Mouse (Mus musculus): ENCODE results near the gene Tfap2d. TPM values are rescaled to one million over a fixed set of nuclear protein-coding genes. Genes with fewer than 3 reads are reported as not detected.

The Tfap2d gene
- polyA plus RNA-seq, 1 experiment from 2014 or later = not detected

- no peak for ATAC-seq (ENCODE audit: low read depth)
- Histone ChIP-seq H3K4me2 (ENCODE audit: low read depth, low read length) (no peak overlapping the region), H3K9me3 (ENCODE audit: control insufficient read depth, low read length) (no peaks in the 10 kb centered on the region), H3K9ac (ENCODE audit: low read length) (no peak overlapping the region), H3K4me1 (replicated peaks; ENCODE audit: control insufficient read depth, insufficient read depth, low read length) (no peaks in the 10 kb centered on the region), H3K27me3 (ENCODE audit: control insufficient read depth, insufficient read depth, low read depth, low read length) (peaks cover 61% of the 10 kb centered on the region), H3K36me3 (ENCODE audit: control insufficient read depth, insufficient read depth, low read length) (no peaks in the 10 kb centered on the region), H3K27ac (ENCODE audit: low read length) (no peak overlapping the region), H3K4me3 (ENCODE audit: low read length) (no peak overlapping the region)
- under 1% methylated on average over 13 of the region's 13 CpGs for WGBS
Observed at GRCm38 (mm10) chr1:19106841-19107800, 4.3 kb downstream of the Tfap2d start.

GRCm38 (mm10) chr1:19107801-19108200 lies 5.0 kb downstream of the Tfap2d start:
- Histone ChIP-seq H3K27me3 (ENCODE audit: control insufficient read depth, insufficient read depth, low read depth, low read length) (peaks cover 56% of the 10 kb centered on the region), H3K4me3 (ENCODE audit: low read length) (no peak overlapping the region), H3K27ac (ENCODE audit: low read length) (no peak overlapping the region), H3K4me1 (replicated peaks; ENCODE audit: control insufficient read depth, insufficient read depth, low read length) (no peaks in the 10 kb centered on the region), H3K36me3 (ENCODE audit: control insufficient read depth, insufficient read depth, low read length) (no peaks in the 10 kb centered on the region), H3K9ac (ENCODE audit: low read length) (no peak overlapping the region), H3K9me3 (ENCODE audit: control insufficient read depth, low read length) (no peaks in the 10 kb centered on the region), H3K4me2 (ENCODE audit: low read depth, low read length) (no peak overlapping the region)
- 1% methylated on average over 3 of the region's 3 CpGs for WGBS
- no peak for ATAC-seq (ENCODE audit: low read depth)

DNA sequence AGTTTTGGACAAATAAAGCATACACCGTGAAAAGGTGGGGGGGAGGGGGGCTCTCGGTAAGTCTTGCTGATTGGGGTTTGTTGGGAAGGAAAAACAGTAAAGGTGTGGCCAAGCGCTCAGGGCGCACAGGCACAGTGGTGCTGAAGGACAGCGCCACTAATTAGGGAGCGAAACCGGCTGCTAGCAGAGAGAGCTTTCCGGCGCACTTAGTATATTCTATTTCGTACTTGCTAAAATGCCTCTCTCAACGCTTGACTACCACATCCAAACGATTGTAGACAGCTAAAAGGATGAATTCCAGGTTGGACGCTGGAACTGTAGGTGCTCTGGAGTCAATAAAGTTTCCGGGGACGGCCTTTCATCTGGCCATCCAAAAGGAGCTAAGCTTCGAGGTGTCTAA lies 6.9 kb downstream of the Tfap2d start:
- no peaks in the 10 kb centered on the region for H3K36me3 ChIP-seq (ENCODE audit: control insufficient read depth, insufficient read depth, low read length)
- H3K27ac ChIP-seq (ENCODE audit: low read length) = no peak overlapping the region
- no peak overlapping the region for H3K9ac ChIP-seq (ENCODE audit: low read length)
- 2% methylated on average over 16 of the region's 16 CpGs for WGBS
- H3K27me3 ChIP-seq (ENCODE audit: control insufficient read depth, insufficient read depth, low read depth, low read length) = peaks cover 37% of the 10 kb centered on the region
- no peak for ATAC-seq (ENCODE audit: low read depth)
- no peaks in the 10 kb centered on the region for H3K9me3 ChIP-seq (ENCODE audit: control insufficient read depth, low read length)
- H3K4me3 ChIP-seq (ENCODE audit: low read length) = no peak overlapping the region
- H3K4me1 ChIP-seq (replicated peaks; ENCODE audit: control insufficient read depth, insufficient read depth, low read length) = no peaks in the 10 kb centered on the region
- no peak overlapping the region for H3K4me2 ChIP-seq (ENCODE audit: low read depth, low read length)

DNA sequence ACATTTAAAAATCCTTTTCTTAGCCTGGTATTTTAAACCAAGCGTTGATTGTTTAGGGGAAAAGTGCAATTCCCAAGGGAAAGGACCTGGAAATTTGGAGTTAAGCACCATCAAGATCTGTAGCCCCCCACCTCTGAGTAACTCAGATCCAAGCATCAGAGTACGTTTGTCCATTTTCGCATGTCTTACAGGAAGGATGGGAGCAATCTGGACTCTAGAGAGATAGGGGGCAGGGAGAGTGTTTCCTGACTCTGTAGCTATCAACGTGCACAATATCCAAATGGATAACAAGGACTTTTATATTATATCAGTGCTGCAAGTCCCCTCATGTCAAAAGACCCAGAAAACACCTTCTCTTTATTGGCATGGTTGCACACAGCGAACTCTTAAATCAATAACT lies 7.4 kb downstream of the Tfap2d start:
- WGBS = 2% methylated on average over 5 of the region's 5 CpGs
- Histone ChIP-seq H3K4me3 (ENCODE audit: low read length) (no peak overlapping the region), H3K4me2 (ENCODE audit: low read depth, low read length) (no peak overlapping the region), H3K9ac (ENCODE audit: low read length) (no peak overlapping the region), H3K36me3 (ENCODE audit: control insufficient read depth, insufficient read depth, low read length) (no peaks in the 10 kb centered on the region), H3K27me3 (ENCODE audit: control insufficient read depth, insufficient read depth, low read depth, low read length) (peaks cover 33% of the 10 kb centered on the region), H3K4me1 (replicated peaks; ENCODE audit: control insufficient read depth, insufficient read depth, low read length) (no peaks in the 10 kb centered on the region), H3K9me3 (ENCODE audit: control insufficient read depth, low read length) (no peaks in the 10 kb centered on the region), H3K27ac (ENCODE audit: low read length) (no peak overlapping the region)
- ATAC-seq (ENCODE audit: low read depth) = no peak

DNA sequence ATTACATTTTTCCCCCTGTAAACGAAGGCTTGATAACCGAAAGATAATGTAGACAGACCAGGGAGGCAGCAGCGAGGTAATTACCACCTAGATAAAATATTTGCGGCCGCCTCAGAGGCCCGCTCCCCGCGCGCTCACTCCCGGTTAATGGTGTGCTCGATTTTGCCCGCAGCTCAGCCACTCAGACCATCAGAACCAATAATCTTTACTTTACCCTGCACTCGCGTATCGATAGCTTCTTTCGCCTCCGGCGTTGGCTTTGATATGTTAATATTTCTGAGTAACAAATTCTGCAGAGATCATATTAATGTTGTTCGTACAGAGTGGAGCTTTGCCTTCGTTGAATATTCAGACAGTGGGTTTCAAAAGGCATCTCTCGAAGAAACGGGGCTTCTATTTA lies 8.2 kb downstream of the Tfap2d start:
- no peak overlapping the region for H3K4me3 ChIP-seq (ENCODE audit: low read length)
- no peaks in the 10 kb centered on the region for H3K4me1 ChIP-seq (replicated peaks; ENCODE audit: control insufficient read depth, insufficient read depth, low read length)
- no peak for ATAC-seq (ENCODE audit: low read depth)
- H3K27ac ChIP-seq (ENCODE audit: low read length) = no peak overlapping the region
- peaks cover 28% of the 10 kb centered on the region for H3K27me3 ChIP-seq (ENCODE audit: control insufficient read depth, insufficient read depth, low read depth, low read length)
- no peaks in the 10 kb centered on the region for H3K9me3 ChIP-seq (ENCODE audit: control insufficient read depth, low read length)
- H3K9ac ChIP-seq (ENCODE audit: low read length) = no peak overlapping the region
- 2% methylated on average over 22 of the region's 22 CpGs for WGBS
- no peaks in the 10 kb centered on the region for H3K36me3 ChIP-seq (ENCODE audit: control insufficient read depth, insufficient read depth, low read length)
- no peak overlapping the region for H3K4me2 ChIP-seq (ENCODE audit: low read depth, low read length)

DNA sequence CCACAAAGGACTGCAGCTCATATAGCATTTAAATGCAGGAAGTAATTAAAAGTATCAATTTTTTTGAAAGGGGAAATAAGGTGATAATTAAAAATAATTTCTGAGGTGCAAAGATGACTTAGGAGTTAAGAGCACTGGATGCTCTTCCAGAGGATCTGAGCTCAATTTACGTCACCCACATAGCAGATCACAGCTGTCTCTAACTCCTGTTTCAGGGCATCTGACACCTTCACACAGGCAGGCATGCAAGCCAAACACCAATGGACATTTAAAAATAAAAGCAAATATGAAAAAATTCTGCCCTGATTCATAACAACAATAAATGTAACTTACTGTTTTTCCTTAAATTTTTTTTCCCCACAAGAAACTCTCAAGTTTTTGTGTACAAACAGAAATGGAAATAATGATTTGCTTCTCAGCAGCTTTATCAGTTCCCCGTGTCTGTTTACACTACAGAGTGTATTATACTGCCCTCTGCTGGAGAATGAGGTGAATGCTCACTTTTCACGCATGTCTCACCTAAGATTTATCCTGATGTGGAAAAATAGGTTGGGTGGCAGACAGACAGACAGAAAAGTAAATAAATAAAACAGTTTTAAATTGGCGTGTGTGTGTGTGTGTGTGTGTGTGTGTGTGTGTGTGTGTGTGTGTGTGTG lies 76.0 kb downstream of the Tfap2d start:
- under 1% methylated on average over 4 of the region's 4 CpGs for WGBS
- no peak overlapping the region for H3K4me3 ChIP-seq (ENCODE audit: low read length)
- H3K4me2 ChIP-seq (ENCODE audit: low read depth, low read length) = no peak overlapping the region
- no peaks in the 10 kb centered on the region for H3K9me3 ChIP-seq (ENCODE audit: control insufficient read depth, low read length)
- no peaks in the 10 kb centered on the region for H3K4me1 ChIP-seq (replicated peaks; ENCODE audit: control insufficient read depth, insufficient read depth, low read length)
- H3K36me3 ChIP-seq (ENCODE audit: control insufficient read depth, insufficient read depth, low read length) = no peaks in the 10 kb centered on the region
- ATAC-seq (ENCODE audit: low read depth) = no peak
- no peak overlapping the region for H3K27ac ChIP-seq (ENCODE audit: low read length)
- H3K27me3 ChIP-seq (ENCODE audit: control insufficient read depth, insufficient read depth, low read depth, low read length) = no peaks in the 10 kb centered on the region
- no peak overlapping the region for H3K9ac ChIP-seq (ENCODE audit: low read length)

- H3K36me3 ChIP-seq (ENCODE audit: control insufficient read depth, insufficient read depth, low read length) = no peaks in the 10 kb centered on the region
- peaks cover 3% of the 10 kb centered on the region; the same call in 1 of the 2 replicates for H3K4me1 ChIP-seq (replicated peaks; ENCODE audit: control insufficient read depth, insufficient read depth, low read length)
- peak overlapping the region; percentile 54 for H3K4me2 ChIP-seq (ENCODE audit: low read depth, low read length)
- no peak overlapping the region for H3K9ac ChIP-seq (ENCODE audit: low read length)
- no peak overlapping the region for H3K27ac ChIP-seq (ENCODE audit: low read length)
- H3K27me3 ChIP-seq (ENCODE audit: control insufficient read depth, insufficient read depth, low read depth, low read length) = peaks cover 27% of the 10 kb centered on the region
- WGBS = 2% methylated on average over 12 of the region's 12 CpGs
- peak overlapping the region; percentile 30 for H3K4me3 ChIP-seq (ENCODE audit: low read length)
- ATAC-seq (ENCODE audit: low read depth) = 0 out of 2 replicates have a peak, but pooled peaks have one; percentile 28
- no peaks in the 10 kb centered on the region for H3K9me3 ChIP-seq (ENCODE audit: control insufficient read depth, low read length)
Observed at GRCm38 (mm10) chr1:19205649-19206048, 102.8 kb downstream of the Tfap2d start.

- Histone ChIP-seq H3K4me2 (ENCODE audit: low read depth, low read length) (no peak overlapping the region), H3K4me3 (ENCODE audit: low read length) (no peak overlapping the region)
Observed at GRCm38 (mm10) chr1:19206194-19206593, 103.4 kb downstream of the Tfap2d start.

DNA sequence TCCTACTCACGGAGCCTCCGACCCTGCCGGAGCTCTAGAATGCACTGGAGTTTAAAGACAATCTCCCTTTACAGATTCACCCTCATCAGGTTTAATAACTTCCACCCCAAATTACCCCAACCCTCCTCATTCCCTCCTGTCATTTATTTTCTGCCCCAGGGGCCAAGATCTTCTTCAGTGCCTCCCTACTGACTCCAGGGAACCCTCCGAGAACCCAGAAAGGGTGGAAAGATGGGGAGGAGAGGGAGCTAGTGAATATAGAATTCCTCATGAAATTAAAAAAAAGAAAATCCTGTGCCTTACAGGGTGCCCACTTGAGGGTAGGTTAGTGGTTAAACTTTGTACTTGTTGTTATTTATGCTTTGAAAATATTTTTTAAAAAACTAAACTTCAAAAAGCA lies 104.8 kb downstream of the Tfap2d start:
- peaks cover 3% of the 10 kb centered on the region; the same call in 1 of the 2 replicates for H3K4me1 ChIP-seq (replicated peaks; ENCODE audit: control insufficient read depth, insufficient read depth, low read length)
- H3K36me3 ChIP-seq (ENCODE audit: control insufficient read depth, insufficient read depth, low read length) = no peaks in the 10 kb centered on the region
- no peak overlapping the region for H3K9ac ChIP-seq (ENCODE audit: low read length)
- H3K4me3 ChIP-seq (ENCODE audit: low read length) = no peak overlapping the region
- no peak overlapping the region for H3K27ac ChIP-seq (ENCODE audit: low read length)
- WGBS = 4% methylated on average over 4 of the region's 4 CpGs
- H3K27me3 ChIP-seq (ENCODE audit: control insufficient read depth, insufficient read depth, low read depth, low read length) = peaks cover 46% of the 10 kb centered on the region
- no peak overlapping the region for H3K4me2 ChIP-seq (ENCODE audit: low read depth, low read length)
- no peak for ATAC-seq (ENCODE audit: low read depth)
- no peaks in the 10 kb centered on the region for H3K9me3 ChIP-seq (ENCODE audit: control insufficient read depth, low read length)

More at GRCm38 (mm10) chr1:19206194-19206593, 103.4 kb downstream of the Tfap2d start:
- Histone ChIP-seq H3K27me3 (ENCODE audit: control insufficient read depth, insufficient read depth, low read depth, low read length) (peaks cover 32% of the 10 kb centered on the region), H3K9me3 (ENCODE audit: control insufficient read depth, low read length) (no peaks in the 10 kb centered on the region), H3K27ac (ENCODE audit: low read length) (no peak overlapping the region), H3K4me1 (replicated peaks; ENCODE audit: control insufficient read depth, insufficient read depth, low read length) (peaks cover 3% of the 10 kb centered on the region; the same call in 1 of the 2 replicates), H3K9ac (ENCODE audit: low read length) (no peak overlapping the region), H3K36me3 (ENCODE audit: control insufficient read depth, insufficient read depth, low read length) (no peaks in the 10 kb centered on the region)
- WGBS = under 1% methylated on average over 7 of the region's 7 CpGs
- no peak for ATAC-seq (ENCODE audit: low read depth)

Measured in lung, embryonic 16.5 days (tissue).